Mouse (Mus musculus) adipocyte (in vitro differentiated cells): ENCODE results near the gene Kank1.

Experiments used
- DNase-seq: peaks from one replicate; pipeline ENCODE4 v3.0.0-alpha.2; 2016; ENCODE audit warnings: low spot score

Kank1 gene

DNA sequence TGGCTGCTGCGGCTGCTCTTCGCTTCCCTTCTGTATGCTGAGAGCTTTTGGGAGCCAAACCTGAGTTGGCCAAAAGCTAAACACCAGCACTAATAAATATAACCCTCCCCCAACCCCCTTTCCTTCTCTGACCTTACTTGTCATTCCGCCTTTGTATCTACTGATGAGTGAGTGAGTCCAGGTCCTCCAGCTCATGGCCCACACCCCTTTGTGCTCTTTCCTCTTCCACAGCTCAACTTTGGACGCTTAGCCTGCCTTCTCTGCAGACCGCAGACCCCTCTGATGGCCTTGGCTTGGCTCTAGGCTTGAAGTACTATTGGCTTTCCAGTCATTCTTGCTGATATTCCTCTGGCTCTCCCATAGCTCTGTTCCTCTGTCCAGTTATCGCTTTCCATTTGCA, 16.4 kb downstream of the Kank1 start:
- no peak for DNase-seq

DNA sequence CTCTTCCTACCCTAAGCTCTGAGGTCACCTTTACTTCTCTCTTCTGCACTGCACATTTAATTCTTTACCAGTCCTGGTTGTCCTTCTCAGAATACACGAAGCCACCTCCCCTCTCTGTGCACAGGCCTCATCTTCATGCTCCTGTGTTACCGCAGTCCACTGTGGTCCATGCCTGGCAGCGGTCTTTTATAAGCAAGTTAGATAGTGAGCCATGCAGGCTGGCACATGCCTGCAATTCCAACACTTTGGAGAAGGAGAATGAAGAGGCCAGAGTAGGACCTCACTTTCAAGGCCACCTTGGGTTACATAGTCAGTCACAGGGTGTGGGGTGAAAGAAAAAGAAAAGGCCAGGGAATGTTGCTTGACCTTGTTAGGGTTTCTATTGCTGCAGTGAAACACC, 16.9 kb downstream of the Kank1 start:
- no peak for DNase-seq

DNA sequence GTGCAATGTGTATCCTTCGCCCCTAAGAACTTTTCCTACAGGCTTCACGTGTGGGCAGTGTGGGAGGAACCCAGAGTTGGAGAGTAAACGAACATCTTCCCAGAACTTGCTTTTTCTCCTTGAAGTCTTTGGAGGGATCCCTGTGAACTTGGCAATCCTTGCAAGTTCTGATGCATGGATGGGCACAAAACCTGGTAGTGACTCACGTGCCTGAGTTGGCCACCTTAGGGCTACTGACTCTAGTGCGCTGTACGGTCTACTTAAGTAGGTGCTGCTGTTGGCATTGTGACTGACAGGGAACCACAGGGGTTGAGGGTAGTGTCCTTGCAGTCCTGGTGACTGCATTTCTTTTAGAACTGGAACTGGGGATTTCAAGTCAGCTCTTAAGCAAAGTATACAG, 21.5 kb downstream of the Kank1 start:
- DNase-seq = no peak

DNA sequence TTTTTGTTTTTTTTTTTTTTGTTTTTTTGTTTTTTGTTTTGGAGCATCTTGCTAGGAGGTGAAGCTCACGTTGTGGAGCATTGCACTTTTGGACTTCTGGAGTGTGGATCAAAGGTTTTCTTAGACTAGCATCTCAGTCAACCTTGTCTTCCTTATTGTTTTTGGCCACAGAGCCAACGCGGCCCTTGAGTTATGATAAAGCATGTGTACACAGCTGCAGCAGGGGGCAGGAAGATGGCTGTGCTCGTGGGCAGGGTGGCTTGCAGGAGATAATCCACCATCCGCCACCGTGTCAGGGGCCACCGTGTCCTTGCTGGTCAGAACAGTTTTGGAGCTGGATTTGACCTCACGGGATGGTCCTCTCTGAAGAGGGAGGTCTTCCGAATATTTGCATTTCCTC, 29.4 kb downstream of the Kank1 start:
- no peak for DNase-seq

DNA sequence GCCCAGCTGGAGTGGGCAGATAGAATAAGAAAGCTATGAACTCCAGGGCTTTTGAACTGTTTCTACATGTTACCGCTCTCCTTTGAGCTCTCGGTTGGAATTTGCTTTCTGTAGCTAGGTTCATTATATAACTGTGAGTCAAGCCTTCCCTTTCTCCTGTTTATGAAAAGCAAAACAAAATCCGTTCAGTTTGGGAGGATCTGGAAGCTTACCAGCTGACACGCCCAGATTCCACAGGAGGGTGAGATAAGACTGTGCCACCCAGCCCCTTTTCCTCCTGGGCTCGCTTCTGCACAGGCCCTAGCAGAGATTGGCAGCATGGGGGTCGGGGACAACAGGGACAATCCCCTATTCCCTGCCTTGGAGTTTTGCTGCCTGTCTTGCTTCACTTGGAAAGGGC, 30.5 kb downstream of the Kank1 start:
- peak; percentile 25 for DNase-seq

DNA sequence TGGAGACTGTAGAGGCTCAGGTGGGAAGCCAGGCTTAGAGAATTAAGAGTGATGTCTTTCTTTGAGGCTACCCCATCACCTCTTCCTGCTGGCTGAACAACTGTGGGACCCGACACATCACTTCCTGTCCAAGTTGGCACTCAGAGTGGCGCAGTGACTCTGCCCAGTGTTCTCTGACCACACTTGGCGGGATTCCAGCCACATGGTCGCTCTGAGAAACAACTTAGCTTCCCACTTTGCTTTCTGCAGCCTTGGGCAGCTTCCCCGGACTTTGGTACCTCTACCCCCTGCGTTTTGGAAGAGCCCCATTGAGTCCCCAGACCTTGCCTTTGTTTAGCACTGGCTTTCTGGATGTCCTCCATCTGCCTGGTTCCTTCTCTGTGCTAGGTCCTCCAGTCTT, 31.8 kb downstream of the Kank1 start:
- DNase-seq = peak; percentile 15

DNA sequence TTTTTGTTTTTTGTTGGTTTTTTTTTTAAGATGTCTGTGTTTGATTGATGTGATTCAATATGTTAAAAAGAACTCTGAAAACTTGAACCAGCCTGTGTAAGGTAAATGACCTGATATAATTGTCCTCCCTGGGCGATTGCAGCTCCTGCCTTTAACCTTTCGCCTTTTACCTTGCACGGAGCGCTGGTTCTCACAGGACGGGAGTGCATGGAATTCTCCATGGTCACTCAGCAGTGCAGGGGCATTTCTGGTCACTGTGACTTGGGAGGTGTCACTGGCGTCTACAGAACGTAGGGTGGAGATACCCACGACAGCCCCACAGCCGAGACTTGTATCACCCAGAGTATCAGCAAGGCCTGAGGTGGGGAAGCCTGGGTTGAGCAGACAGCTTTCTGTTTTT, 34.8 kb downstream of the Kank1 start:
- no peak for DNase-seq

DNA sequence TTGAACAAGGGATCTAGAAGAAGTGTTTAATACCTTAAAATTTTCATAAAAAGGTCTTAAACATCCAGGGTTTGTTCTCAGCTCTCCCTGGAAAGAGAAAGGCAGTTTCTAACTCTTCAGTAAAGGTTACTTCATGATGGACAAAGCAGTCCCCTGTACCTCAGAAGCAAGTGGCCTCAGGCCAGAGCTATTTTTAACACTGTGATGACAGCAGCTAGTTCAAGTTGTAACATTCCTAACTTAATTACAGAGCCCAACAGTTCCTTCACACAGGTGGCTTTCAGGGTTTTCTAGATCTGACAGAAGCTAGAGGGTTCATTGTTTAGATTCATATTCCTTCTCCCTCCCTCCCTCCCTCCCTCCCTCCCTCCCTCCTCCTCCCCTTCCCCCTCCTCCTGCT, 36.4 kb downstream of the Kank1 start:
- DNase-seq = no peak

DNA sequence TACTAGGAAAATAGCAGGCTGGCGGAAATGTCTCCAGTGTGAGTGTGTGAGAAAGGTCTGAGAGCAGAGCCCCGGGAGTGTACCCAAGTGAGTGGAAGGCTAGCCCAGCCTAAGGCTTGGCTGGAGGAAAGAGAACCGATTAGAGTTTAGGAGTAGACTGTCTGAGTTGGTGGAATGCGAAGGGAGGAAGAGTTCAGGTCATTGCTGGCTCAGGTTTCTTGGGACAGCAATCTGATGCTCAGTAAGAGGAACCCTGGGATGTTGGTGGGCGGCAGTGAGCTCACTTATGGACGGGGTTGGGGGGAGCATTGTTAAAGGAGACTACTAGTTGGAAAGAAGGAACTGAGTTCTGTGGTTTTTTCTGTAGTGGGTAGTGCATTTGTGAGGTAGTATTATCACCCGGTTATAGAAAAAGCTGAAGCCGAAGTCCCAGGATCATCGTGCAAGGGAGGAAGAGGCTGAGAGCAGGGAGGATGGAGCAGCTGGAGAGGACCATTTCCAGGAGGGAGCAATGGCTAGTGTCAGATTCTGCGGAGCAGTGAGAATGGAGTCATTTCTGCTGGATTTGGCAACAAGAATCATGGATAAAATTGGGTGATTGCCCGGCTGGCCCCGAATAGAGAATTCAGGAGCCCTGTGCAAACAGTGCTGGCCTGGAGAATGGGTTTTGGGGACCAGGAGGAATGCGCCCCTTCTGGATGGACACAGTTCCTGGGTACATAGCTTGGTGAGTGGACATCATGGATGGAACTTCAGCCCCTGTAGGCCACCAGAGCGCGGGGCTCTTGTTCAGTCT, 40.0 kb downstream of the Kank1 start:
- DNase-seq = no peak

DNA sequence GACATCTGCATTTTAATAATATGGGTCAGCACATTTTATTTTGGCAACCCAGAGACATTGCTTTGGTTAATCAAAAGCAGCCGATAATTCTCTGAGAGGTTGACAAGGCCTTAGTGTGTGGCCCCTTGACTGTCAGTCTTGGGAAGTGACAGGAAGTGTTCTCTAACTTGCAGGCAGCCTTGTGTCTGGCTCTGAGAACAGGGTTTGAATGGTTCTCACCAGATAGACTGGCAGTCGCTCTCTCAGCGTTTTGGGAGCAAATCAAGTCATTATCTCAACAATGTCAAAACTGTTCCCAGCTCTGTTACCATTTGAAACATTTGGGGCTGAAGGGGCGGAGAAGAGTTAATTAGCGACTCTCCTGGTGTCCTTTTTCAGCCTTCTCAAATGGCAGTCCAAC, 41.0 kb downstream of the Kank1 start:
- DNase-seq = no peak

DNA sequence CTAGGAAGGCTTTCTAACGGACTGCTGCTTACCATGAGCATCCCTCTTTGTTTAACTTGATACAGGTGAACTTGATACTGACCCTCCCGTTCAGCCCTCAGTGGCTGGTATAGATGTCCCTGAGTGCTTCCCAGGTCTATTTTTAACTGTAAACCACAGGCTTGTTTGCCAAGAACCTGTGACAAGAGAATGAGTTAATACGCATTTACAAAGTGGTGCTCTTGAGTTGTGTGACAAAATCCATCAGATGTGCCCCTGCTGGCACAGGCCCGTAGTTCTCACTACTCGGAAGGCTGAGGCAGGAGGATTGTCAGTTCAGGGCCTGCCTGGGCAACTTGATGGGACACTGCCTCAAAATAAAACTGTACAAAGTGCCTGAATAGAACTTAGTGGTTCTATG, 42.8 kb downstream of the Kank1 start:
- no peak for DNase-seq

DNA sequence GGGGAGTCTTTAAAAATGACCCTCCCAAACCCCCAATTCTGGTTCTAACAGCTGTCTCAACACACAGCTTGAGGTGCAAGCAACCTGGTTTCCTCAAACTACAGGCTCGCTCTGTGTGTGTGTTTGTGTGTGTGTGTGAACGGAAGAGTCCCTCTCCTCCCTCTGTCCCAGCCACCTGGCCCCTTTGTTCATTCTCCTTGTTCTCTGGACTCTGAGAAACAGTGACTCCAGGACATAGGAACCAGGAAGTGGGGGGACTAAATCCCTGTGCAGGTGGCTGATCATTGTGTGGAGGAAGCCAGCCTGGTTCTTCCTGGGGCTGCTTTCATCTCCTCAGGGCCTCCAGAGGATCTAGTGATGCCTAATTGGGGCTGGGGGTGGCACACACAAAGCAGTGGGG, 46.9 kb downstream of the Kank1 start:
- DNase-seq = no peak

DNA sequence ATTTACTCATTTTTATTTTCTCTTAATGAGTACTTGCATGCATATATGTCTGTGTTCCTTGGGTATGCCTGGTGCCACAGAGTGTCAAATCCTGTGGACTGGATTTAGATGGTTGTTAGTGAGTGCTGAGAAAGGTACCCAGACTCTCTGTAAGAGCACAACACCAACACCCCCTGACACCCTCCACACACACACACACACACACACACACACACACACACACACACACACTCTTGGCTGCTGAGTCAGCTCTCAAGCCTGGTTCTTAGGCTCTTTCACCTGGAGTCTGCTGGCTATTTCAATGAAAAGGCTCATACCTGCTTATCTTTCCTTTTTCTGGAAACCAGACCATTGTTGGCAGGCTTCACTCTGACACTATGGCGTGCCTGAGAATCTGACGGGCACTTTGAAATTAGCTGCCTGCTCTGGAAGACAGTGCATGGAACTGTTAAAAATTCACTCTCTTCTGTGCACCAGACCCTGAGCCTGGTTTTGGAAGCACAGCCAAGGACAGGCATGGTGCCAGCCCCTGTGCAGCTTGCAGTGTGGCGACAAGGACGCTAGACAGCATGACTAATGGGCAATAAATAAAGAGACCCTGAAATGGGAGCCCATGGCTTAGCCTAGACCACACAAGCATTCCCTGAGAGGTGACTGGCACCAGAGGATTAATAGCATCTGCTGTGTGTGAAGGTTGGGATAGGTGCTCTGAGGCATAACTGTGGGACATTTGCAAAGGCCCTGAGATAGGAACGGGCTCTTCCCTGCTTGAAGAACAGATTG, 49.2 kb downstream of the Kank1 start:
- DNase-seq = no peak

DNA sequence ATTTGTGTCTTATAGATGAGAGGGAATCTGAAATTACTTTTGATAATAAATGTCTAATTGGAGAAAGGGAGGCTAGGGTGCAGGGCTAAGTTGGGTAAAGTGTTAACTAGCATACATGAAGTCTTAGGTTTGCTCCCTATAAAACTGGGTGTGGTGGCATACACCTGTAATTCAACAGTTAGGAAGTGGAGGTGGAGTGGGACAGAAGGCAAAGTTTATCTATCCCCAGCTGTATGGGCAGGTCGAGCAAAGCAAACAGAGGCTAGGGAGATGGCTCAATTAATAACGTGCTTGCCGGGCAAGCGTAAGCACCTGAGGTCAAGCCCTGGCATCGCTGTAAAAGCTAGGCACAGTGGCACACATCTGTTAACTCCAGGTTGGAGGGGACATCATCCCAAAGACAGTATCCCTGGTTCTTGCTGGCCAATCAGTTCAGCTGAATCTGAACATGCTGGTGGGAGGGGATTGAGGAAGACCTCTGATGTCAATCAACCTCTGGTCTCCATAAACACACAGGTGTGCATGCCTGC, 54.3 kb downstream of the Kank1 start:
- DNase-seq = no peak

DNA sequence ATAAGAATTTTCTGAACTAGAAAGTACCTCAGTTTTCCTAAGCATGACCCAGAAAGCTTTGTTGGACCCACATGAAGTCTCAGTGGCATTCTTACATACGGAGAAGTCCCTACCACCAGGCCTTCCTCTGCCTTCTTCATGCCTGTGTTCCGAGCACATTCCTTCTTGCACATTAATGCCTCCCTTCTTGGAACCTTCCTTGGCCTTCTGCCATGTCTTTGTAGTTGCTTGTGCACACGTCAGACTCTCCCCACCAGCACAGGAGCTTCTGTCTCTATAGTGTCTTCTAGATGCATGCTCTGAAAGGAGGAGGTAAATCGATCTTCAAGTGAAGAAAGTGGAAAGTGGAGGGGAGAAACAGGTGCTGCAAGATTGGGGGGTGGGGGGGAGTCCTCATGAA, 58.4 kb downstream of the Kank1 start:
- DNase-seq = no peak

DNA sequence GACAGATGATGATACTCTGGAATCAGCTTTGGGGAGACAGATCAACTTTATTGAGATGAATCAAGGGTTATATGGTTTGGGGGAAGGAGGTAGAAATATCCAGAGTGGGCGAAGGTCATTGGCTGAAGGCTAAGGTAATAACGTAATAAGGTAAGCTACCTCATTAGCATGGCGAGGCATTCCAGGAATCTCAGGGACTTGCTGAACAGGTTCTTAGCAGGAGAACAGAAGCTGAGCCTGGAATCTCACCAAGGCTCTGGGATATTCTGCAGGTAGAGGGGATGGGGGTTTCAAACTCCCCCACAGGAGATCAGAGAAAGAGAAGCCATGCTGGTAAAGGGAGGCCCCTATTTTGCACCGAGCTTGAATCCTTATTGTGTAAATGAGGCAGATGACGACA, 60.5 kb downstream of the Kank1 start:
- DNase-seq = no peak

DNA sequence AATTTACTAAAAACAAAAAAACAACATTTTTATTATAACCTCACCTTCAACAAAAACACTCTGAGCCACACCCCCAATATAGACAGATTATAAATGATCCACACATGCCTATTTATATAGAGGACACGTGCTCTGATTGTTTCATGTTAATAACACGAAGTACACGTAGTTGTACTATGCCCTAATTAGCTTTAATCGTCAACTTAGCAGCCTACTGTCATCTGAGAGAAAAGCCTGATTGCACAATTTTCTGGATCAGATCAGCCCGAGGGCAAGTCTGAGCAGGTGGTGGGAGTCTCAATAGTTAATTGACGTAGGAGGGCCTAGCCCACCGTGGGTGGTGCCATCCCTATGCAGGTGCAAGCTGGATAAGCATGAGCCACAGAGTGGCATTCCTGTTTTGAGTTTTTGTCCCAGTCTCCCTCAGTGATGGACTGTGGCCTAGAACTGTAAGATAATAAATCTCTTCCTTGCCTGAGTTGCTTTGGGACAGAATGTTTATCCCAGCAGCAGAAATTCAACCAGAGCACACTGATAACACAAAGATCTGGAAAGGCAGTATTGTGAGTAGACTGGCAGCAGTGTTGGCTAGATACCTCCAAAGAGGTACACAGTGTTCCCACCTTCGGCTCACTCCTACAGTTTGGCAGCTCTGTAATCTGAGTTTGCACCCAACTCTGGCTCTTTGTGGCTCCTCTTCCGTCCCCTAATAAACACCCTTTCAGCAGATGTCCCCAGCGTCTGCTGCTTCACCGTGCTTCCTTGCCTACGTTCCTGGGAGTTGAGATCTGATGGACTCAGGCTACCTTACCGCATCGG, 63.3 kb downstream of the Kank1 start:
- no peak for DNase-seq

DNA sequence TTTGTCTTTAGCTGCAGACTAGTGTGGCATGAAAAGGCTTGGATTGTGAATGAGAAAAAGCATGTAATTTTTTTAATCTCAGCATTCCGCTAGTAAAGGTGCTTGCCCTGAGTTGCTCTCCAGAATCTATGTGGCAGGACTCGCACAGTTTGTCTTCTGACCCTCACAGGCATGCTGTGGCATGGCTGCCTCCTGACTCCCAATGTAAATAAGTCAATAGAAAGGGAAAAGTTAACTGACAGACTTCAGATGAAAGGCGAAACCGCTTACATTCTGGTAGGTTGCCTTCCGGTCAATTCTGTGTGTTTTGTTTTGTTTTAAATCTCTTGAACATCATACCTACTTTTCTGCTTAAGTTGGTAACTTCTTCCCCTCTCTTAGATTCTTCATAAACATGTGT, 64.4 kb downstream of the Kank1 start:
- DNase-seq = no peak

DNA sequence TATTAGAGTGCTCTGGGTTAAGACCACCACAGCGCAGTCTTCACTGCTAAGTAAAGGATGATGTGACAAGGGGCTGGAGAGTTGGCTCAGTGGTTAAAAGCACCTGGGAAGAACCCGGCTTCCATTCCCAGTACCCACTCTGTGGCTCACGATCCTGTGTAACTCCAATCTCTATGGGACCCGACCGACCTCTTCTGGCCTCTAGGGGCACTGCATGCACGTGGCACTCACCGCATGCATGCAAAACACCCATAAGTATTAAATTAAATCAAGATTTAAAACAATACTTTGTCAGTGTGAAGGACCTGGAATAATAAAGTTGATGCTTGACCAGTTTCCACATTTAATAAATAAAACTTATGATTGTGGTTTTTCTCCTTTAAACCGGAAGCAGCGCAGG, 69.5 kb downstream of the Kank1 start:
- no peak for DNase-seq

DNA sequence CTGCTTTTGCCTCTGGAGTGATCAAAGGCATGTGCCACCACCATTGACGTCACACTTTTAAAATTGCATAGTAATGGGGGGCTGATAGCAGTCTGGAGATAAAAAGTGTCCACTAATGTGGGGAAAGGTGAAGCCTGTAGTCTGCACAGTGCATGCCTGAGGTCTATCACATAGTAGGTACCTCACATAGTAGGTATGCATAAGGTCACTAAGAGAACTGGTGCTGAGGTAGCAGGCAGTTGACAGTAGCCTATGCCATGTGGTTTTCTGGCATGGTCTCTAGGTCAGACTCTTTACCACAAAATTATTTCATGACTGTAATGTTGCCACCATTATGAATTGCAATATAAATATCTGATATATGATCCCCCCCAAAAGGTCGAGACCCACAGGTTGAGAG, 71.4 kb downstream of the Kank1 start:
- DNase-seq = no peak

DNA sequence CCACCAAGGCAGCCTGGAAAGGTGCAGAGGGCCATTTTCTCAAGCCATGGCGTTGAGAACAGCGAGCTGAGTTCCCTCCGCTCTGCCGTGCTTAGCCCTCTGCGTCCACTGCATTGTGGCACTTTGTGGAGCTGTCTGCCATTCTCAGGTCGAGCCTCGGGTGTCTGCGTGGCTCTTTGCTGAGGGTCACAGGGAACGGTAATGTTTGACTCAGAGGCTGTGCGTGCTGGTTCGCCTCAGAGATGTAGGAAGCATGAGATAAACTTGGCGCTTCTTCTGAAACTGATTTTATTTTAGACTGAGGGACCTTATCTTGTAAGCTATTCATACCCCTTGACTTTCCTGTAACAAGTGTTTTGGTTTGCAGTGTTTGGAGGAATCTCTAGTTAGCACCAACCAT, 72.0 kb downstream of the Kank1 start:
- DNase-seq = no peak

DNA sequence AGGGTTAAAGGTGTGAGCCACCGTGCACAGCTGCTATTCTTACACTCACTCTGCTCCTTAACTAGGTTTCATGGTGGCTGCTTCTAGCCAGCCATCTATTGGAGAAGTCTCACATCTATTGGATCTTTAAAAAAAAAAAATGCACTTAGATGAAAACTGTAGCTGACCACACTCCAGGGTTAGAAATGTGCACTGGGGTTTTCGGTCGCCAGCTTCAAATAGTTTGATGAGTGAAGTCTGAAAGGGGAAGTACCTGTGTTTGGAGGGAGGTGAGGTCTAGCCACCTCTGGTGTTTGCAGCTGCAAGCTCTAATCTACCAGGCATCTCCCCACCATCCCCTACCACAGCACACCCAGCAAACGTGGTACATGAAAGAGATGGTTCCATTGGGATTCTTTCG, 74.2 kb downstream of the Kank1 start:
- no peak for DNase-seq

DNA sequence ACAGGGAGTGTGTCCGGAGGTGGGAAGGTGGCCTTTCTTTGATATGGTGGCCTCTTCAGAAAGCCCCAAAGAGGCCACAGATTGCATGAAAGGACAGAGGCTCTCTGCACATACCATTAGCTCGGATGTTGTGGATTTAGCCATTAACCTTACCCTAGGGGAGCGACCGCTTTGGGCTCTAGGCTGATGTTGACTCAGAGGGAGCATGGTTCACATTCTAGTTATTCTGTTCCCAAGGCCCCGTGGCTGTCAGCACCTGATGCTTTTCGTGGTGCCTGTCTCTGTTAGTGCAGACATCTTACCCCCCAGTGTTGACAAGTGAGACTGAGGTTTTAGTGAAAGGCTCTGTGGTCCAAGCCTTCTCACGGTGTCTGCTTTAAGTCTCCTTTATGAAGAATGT, 74.9 kb downstream of the Kank1 start:
- no peak for DNase-seq
